Mouse (Mus musculus) CD8-positive naive resting alpha-beta T cell, adult 57 days (primary cell): Measurements from ENCODE around the gene 4933405O20Rik. TPM values are rescaled to one million over a fixed set of nuclear protein-coding genes. Genes with fewer than 3 reads are reported as not detected.

ENCODE experiments used
- total RNA-seq: library from RNA; stranded (reverse); gene quantifications from one replicate; pipeline ENCODE4 v1.2.4, GENCODE M21; 2023

Gene 4933405O20Rik
- total RNA-seq = not detected

DNA sequence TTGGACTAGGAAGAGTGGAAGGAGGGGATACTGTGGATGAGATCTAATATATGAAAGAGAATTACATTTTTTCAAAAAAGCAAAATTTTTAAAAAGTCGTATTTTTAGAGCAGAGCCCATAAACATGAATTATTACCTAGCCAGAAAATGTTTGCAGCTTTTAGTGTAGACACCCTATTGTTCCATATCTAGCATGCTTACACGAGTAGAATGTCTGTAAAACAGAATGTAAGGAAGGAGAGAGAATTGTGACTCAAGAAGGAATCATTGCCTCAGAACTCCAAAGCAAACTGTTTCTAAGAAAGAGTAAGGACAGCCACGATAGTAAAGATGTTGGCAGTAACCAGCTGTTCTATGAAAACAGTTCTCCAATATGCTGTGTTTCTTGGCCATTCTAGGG is at the start of gene 4933405O20Rik:
Gene 4933405O20Rik, plus strand, starts transcription at position 301 of the 400 bp plus-strand sequence.

